33 mouse cellular contexts compared by ENCODE assay signal in the genomic region with DNA sequence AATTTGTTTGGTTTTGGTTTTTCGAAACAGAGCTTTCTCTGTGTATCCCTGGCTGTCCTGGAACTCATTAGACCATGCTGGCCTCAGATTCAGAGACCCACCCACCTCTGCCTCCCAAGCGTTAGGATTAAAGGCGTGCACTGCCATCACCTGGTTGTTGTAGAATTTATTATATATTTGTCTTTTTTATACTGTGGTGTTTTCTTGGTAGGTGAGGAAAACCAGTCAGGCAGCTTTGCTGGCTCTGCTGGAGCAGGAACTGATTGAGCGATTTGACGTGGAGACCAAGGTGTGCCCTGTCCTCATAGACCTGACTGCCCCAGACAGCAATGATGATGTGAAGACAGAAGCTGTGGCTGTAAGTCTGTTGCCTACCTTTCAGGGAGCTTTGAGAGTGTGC. TPM values are rescaled to one million over a fixed set of nuclear protein-coding genes. Genes with fewer than 3 reads are reported as not detected.
A peak's percentile ranks its signal among the peaks of the same experiment; 100 is the strongest.
DNase-seq lines count a peak whose midpoint lies in the region; ATAC-seq and TF ChIP-seq lines count a peak whose summit lies in the region.
"Had no signal": no experiment of that assay in that cellular context is flagged by ENCODE, and none has a peak within 500 bp of the region (broad histone marks: within the 10 kb centered on the region; RNA-seq: fewer than 3 reads in every experiment).

No protein-coding gene starts in this region.

- H3K79me3 ChIP-seq in C2C12 (ENCODE audit: low read depth) = peaks cover 44% of the 10 kb centered on the region

- H3K36me3 ChIP-seq in lung, postnatal 0 days (ENCODE audit: insufficient read depth, low read length) = peaks cover 13% of the 10 kb centered on the region; the same call in 1 of the 2 replicates
- peaks cover 70% of the 10 kb centered on the region for H3K36me3 ChIP-seq in C2C12 (ENCODE audit: control insufficient read depth, insufficient read depth)
- H3K36me3 ChIP-seq in intestine, embryonic 14.5 days (ENCODE audit: control insufficient read depth, insufficient read depth, low read length) = peaks cover 68% of the 10 kb centered on the region
- H3K36me3 ChIP-seq in stomach, embryonic 15.5 days = peaks cover 34% of the 10 kb centered on the region; the same call in 1 of the 2 replicates

- H3K9ac ChIP-seq in lung, postnatal 0 days (replicated peaks; ENCODE audit: low read depth) = no peak overlapping the region
- H3K9ac ChIP-seq in intestine, embryonic 14.5 days (ENCODE audit: low read length) = no peak overlapping the region
- no peak overlapping the region for H3K9ac ChIP-seq in stomach, embryonic 15.5 days
- H3K9ac ChIP-seq: forebrain, embryonic 15.5 days; heart, embryonic 13.5 days; hindbrain, embryonic 15.5 days; limb, embryonic 13.5 days; liver, embryonic 13.5 days; midbrain, embryonic 12.5 days had no signal

- peaks cover 70% of the 10 kb centered on the region for H3K79me2 ChIP-seq in C2C12 (ENCODE audit: control insufficient read depth, insufficient read depth)

- H3K4me2 ChIP-seq in lung, postnatal 0 days (replicated peaks; ENCODE audit: low read depth, low read length) = no peak overlapping the region
- H3K4me2 ChIP-seq in intestine, embryonic 14.5 days (ENCODE audit: low read length) = no peak overlapping the region
- H3K4me2 ChIP-seq in stomach, embryonic 15.5 days = no peak overlapping the region
- H3K4me2 ChIP-seq: forebrain, embryonic 15.5 days; heart, embryonic 13.5 days; hindbrain, embryonic 15.5 days; limb, embryonic 13.5 days; liver, embryonic 13.5 days; midbrain, embryonic 12.5 days had no signal

- H3K9me3 ChIP-seq in lung, postnatal 0 days (ENCODE audit: low read length) = no peaks in the 10 kb centered on the region
- no peaks in the 10 kb centered on the region for H3K9me3 ChIP-seq in intestine, embryonic 14.5 days (ENCODE audit: control insufficient read depth, low read length)
- H3K9me3 ChIP-seq in stomach, embryonic 15.5 days = no peaks in the 10 kb centered on the region
- H3K9me3 ChIP-seq: forebrain, embryonic 15.5 days; heart, embryonic 13.5 days; hindbrain, embryonic 10.5 days; hindbrain, embryonic 15.5 days; limb, embryonic 13.5 days; liver, embryonic 13.5 days; megakaryocyte, embryonic 14.5 days; midbrain, embryonic 12.5 days had no signal

- TF ChIP-seq CTCF in lung, postnatal 0 days (IDR thresholded peaks at IDR 0.05) = 0 out of 2 replicates have a peak, but pooled peaks have one; percentile 27
- TF ChIP-seq CTCF in C2C12 (IDR thresholded peaks at IDR 0.05; ENCODE audit: control insufficient read depth, insufficient read depth, insufficient read length) = no peak

- DNase-seq in lung, postnatal 0 days (ENCODE audit: low spot score) = peak; percentile 40
- no peak for DNase-seq in lung, postnatal 4 days
- DNase-seq in intestine, embryonic 14.5 days (ENCODE audit: low spot score) = no peak
- no peak for DNase-seq in cerebellum, adult 11 months
- DNase-seq in retina, embryonic 14.5 days (ENCODE audit: low spot score) = no peak
- DNase-seq: adrenal gland, adult 2 months; adrenal gland, postnatal 36 days; B cell, adult 2 months; cerebellum, adult 2 months; cerebellum, postnatal 14 days; gastrocnemius, adult 2 months; heart, postnatal 10 days; kidney, adult 9 months; kidney, postnatal 14 days; liver, embryonic 13.5 days; lung, postnatal 10 days; retina, postnatal 1 day; right cerebral cortex, postnatal 14 days; thymus, adult 2 months; thymus, postnatal 36 days had no signal

- peak; percentile 46 for ATAC-seq in lung, postnatal 0 days
- peak; percentile 66; the same call in 1 of the 2 replicates for ATAC-seq in intestine, embryonic 14.5 days (replicated peaks; ENCODE audit: low FRiP score, low TSS enrichment, low read depth)
- peak; percentile 83 for ATAC-seq in stomach, embryonic 15.5 days (ENCODE audit: insufficient read depth, low FRiP score, low read depth)
- ATAC-seq: activated CD4-positive, CD25-positive, alpha-beta regulatory T cell, adult 4 months; forebrain, embryonic 15.5 days; inflammation-experienced regulatory T-cells, adult 6 months had no signal

- H3ac ChIP-seq in C2C12 (ENCODE audit: control insufficient read depth, insufficient read length, low read depth) = peak overlapping the region; percentile 13

- no peak for TF ChIP-seq EP300 in lung, postnatal 0 days (IDR thresholded peaks at IDR 0.05)

- no peak overlapping the region for H3K27ac ChIP-seq in lung, postnatal 0 days (ENCODE audit: low read length)
- no peak overlapping the region for H3K27ac ChIP-seq in intestine, embryonic 14.5 days (ENCODE audit: low read depth)
- 0 out of 2 replicates have a peak overlapping the region, but pooled peaks have one; percentile 57 for H3K27ac ChIP-seq in stomach, embryonic 15.5 days
- H3K27ac ChIP-seq: forebrain, embryonic 15.5 days; gastrocnemius, adult 2 months; heart, embryonic 13.5 days; hindbrain, embryonic 10.5 days; hindbrain, embryonic 15.5 days; layer of hippocampus, adult 2 months; limb, embryonic 13.5 days; liver, embryonic 13.5 days; midbrain, embryonic 12.5 days had no signal

- no peaks in the 10 kb centered on the region for H3K4me1 ChIP-seq in lung, postnatal 0 days (ENCODE audit: insufficient read depth, low read depth, low read length)
- no peaks in the 10 kb centered on the region for H3K4me1 ChIP-seq in intestine, embryonic 14.5 days (replicated peaks; ENCODE audit: control insufficient read depth, insufficient read depth, low read length)
- no peaks in the 10 kb centered on the region for H3K4me1 ChIP-seq in stomach, embryonic 15.5 days
- H3K4me1 ChIP-seq: forebrain, embryonic 15.5 days; heart, embryonic 13.5 days; hindbrain, embryonic 10.5 days; hindbrain, embryonic 15.5 days; limb, embryonic 13.5 days; liver, embryonic 13.5 days; midbrain, embryonic 12.5 days had no signal

- WGBS in lung, postnatal 0 days = 77% methylated on average over 5 of the region's 5 CpGs
- 67% methylated on average over 5 of the region's 5 CpGs for WGBS in intestine, embryonic 14.5 days
- WGBS in stomach, embryonic 15.5 days = 64% methylated on average over 5 of the region's 5 CpGs

- H3K27me3 ChIP-seq in lung, postnatal 0 days (replicated peaks; ENCODE audit: insufficient read depth, low read length) = no peaks in the 10 kb centered on the region
- no peaks in the 10 kb centered on the region for H3K27me3 ChIP-seq in C2C12 (ENCODE audit: control insufficient read depth, insufficient read depth, insufficient read length)
- no peaks in the 10 kb centered on the region for H3K27me3 ChIP-seq in intestine, embryonic 14.5 days (replicated peaks; ENCODE audit: control insufficient read depth, insufficient read depth, low read length)
- no peaks in the 10 kb centered on the region for H3K27me3 ChIP-seq in stomach, embryonic 15.5 days (replicated peaks)
- H3K27me3 ChIP-seq: CH12.LX; forebrain, embryonic 15.5 days; heart, embryonic 13.5 days; hindbrain, embryonic 15.5 days; limb, embryonic 13.5 days; liver, embryonic 13.5 days; megakaryocyte, embryonic 14.5 days; midbrain, embryonic 12.5 days had no signal

- no peak overlapping the region for H3K4me3 ChIP-seq in lung, postnatal 0 days (ENCODE audit: low read depth, low read length)
- no peak overlapping the region for H3K4me3 ChIP-seq in C2C12 (ENCODE audit: insufficient read depth, poor library complexity, severe bottlenecking)
- no peak overlapping the region for H3K4me3 ChIP-seq in intestine, embryonic 14.5 days (ENCODE audit: low read depth, low read length)
- no peak overlapping the region for H3K4me3 ChIP-seq in stomach, embryonic 15.5 days (replicated peaks)
- H3K4me3 ChIP-seq: forebrain, embryonic 15.5 days; gastrocnemius, adult 2 months; heart, embryonic 13.5 days; hindbrain, embryonic 10.5 days; hindbrain, embryonic 15.5 days; layer of hippocampus, adult 2 months; limb, embryonic 13.5 days; liver, embryonic 13.5 days; megakaryocyte, embryonic 14.5 days; midbrain, embryonic 12.5 days had no signal

TF ChIP-seq in C2C12, 6 proteins besides CTCF, POLR2A, EP300 and RAD21:
- TF ChIP-seq USF1 (IDR thresholded peaks at IDR 0.05; ENCODE audit: low read depth) (no peak), CEBPB (IDR thresholded peaks at IDR 0.05; ENCODE audit: low read depth) (no peak), FOSL1 (IDR thresholded peaks at IDR 0.05; ENCODE audit: insufficient read depth, low read length, poor library complexity, severe bottlenecking) (no peak), MYOG (IDR thresholded peaks at IDR 0.05; ENCODE audit: control insufficient read depth, extremely low read depth, insufficient read length) (no peak), MYOD1 (IDR thresholded peaks at IDR 0.05; ENCODE audit: control insufficient read depth, insufficient read length, low read depth) (no peak), MAX (IDR thresholded peaks at IDR 0.05) (no peak)

RNA-seq across cellular contexts. Expression of gene Ppp4r1, which starts 28.7 kb away (rescaled TPM):
- polyA plus RNA-seq in lung, postnatal 0 days (2015; fragmentation: Nextera tagmentation; extraction: Ambion mirVana) = 21.2 and 26.5 TPM in 2 replicates
- polyA plus RNA-seq in C2C12 (2012; fragmentation: generic; extraction: Trizol) = 61.8 TPM
- polyA plus RNA-seq in intestine, embryonic 14.5 days (2014; fragmentation: Nextera tagmentation; extraction: Ambion mirVana) = 45.3 and 48.0 TPM in 2 replicates
- 29.9 and 36.9 TPM in 2 replicates for polyA plus RNA-seq in stomach, embryonic 15.5 days (2015; fragmentation: Nextera tagmentation; extraction: Ambion mirVana)

RNA-seq across cellular contexts. Expression of gene Rab31, which starts 38.5 kb away (rescaled TPM):
- 33.3 and 33.5 TPM in 2 replicates for polyA plus RNA-seq in lung, postnatal 0 days (2015; fragmentation: Nextera tagmentation; extraction: Ambion mirVana)
- polyA plus RNA-seq in C2C12 (2012; fragmentation: generic; extraction: Trizol) = 144 TPM
- 40.9 and 42.8 TPM in 2 replicates for polyA plus RNA-seq in intestine, embryonic 14.5 days (2014; fragmentation: Nextera tagmentation; extraction: Ambion mirVana)
- polyA plus RNA-seq in stomach, embryonic 15.5 days (2015; fragmentation: Nextera tagmentation; extraction: Ambion mirVana) = 32.0 and 32.4 TPM in 2 replicates
